Mouse (Mus musculus) activated CD4-positive, CD25-positive, alpha-beta regulatory T cell, adult 9 weeks (primary cell): ENCODE data around the gene Rgs7. TPM values are rescaled to one million over a fixed set of nuclear protein-coding genes. Genes with fewer than 3 reads are reported as not detected.

Source experiments
- polyA plus RNA-seq: library from polyadenylated mRNA; unstranded; fragments of 100-300 nt; shearing (Covaris generic); gene quantifications from one replicate; pipeline ENCODE4 v1.2.1, GENCODE M21; 2017

The Rgs7 gene
- not detected for polyA plus RNA-seq

DNA sequence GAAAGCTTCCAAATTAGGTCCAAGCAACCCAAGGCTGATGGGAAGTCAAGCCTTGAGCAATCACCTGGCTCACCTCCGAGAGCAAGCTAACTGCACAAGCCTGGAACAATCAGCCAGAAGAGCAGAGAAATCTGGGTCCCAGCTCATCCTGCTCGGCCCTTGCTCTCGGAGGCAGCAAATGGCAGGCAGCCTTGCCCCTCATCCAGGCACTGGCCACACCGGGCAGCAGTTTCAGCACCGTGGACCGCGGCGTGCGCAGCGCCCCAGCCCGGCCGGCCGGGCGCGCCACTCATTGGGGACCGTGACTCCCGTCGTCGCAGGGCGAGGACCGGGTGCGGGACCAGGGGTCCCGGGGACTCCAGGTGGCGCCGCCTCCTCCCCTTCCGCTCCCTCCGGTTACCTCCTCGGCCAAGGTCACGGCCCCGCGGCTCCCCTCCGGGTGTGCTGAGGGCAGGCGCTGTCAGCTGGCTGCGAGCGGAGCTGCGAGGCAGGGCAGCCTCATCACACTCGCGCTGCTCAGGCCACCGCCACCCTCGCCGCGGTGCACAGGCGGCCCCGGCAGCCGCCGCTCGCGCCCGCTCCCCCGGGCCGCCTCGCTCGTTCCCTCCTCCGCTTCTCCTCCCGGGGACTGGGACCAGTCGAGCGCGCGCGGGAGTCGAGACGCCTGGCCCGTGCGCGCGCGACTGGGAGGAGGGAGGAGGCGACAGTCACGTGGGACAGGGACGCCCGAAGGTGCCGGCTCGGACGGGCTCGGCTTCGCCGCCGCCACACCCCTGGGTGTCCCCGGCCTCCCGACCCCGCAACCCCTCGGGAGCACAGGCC, at the start of gene Rgs7:
Gene Rgs7 (minus strand): TSS at position 640 of the 822 bp plus-strand sequence.

Other genes starting within 250 kb of the Rgs7 start
- gene Kmo, start 127.9 kb upstream of the Rgs7 start, polyA plus RNA-seq = 1.1 TPM
- gene Fh1, start 133.1 kb upstream of the Rgs7 start, polyA plus RNA-seq = 82.1 TPM
- 0.42 TPM for gene Opn3, start 200.3 kb upstream of the Rgs7 start, polyA plus RNA-seq
- gene Chml, start 200.4 kb upstream of the Rgs7 start, polyA plus RNA-seq = 0.32 TPM
- not detected for gene Wdr64, start 206.1 kb upstream of the Rgs7 start, polyA plus RNA-seq